9 mouse cellular contexts compared by ENCODE assay signal in the genomic region with DNA sequence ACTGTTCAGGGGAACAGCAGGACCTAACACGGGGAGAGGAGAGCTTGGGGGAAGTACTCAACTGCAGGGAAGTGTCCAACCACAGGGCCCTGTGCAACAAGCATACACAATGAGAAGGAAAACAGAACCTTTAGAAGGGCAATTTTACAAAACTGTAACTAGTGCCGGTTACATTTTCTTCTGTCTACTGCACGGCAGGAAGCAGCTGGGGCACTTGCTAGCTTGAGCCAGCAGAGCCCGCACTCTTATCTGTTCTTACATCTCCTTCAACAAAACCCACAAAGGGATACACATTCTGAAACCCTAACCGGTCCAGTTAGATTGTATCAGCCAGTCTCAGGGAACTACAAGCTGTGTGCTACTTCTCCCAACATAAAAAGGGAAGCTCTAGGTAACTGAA. TPM values are rescaled to one million over a fixed set of nuclear protein-coding genes. Genes with fewer than 3 reads are reported as not detected.
DNase-seq lines count a peak whose midpoint lies in the region; ATAC-seq and TF ChIP-seq lines count a peak whose summit lies in the region.
"Had no signal": no experiment of that assay in that cellular context is flagged by ENCODE, and none has a peak within 500 bp of the region (broad histone marks: within the 10 kb centered on the region; RNA-seq: fewer than 3 reads in every experiment).

No protein-coding gene starts in this region.

- 52% methylated on average over 5 of the region's 5 CpGs for WGBS in heart, embryonic 10.5 days
- WGBS in intestine, embryonic 16.5 days: 51% methylated on average over 5 of the region's 5 CpGs
- WGBS in hindbrain, postnatal 0 days: 63% methylated on average over 5 of the region's 5 CpGs

- H3K9me3 ChIP-seq in heart, embryonic 10.5 days: no peaks in the 10 kb centered on the region
- no peaks in the 10 kb centered on the region for H3K9me3 ChIP-seq in intestine, embryonic 16.5 days (ENCODE audit: control insufficient read depth, low read length)
- H3K9me3 ChIP-seq in hindbrain, postnatal 0 days (ENCODE audit: low read length): no peaks in the 10 kb centered on the region
- H3K9me3 ChIP-seq: stomach, embryonic 15.5 days had no signal

- peak; percentile 82 for ATAC-seq in CD4-positive, CD25-positive, alpha-beta regulatory T cell, adult 4 months
- no peak for ATAC-seq in intestine, embryonic 16.5 days
- ATAC-seq in megakaryocyte progenitor cell, adult 5-6 weeks (replicated peaks; ENCODE audit: poor library complexity): peak; percentile 68
- ATAC-seq in hindbrain, postnatal 0 days: no peak

- no peak overlapping the region for H3K4me3 ChIP-seq in heart, embryonic 10.5 days
- H3K4me3 ChIP-seq in intestine, embryonic 16.5 days (ENCODE audit: low read length): no peak overlapping the region
- H3K4me3 ChIP-seq in hindbrain, postnatal 0 days (ENCODE audit: low read length): no peak overlapping the region
- H3K4me3 ChIP-seq: stomach, embryonic 15.5 days had no signal

- DNase-seq in heart, embryonic 10.5 days (ENCODE audit: low spot score): no peak
- DNase-seq in heart, postnatal 14 days: no peak
- no peak for DNase-seq in gastrocnemius, postnatal 25 days
- no peak for DNase-seq in hindbrain, postnatal 0 days (ENCODE audit: low spot score)
- DNase-seq in cerebellum, adult 11-12 months: no peak

- no peak overlapping the region for H3K9ac ChIP-seq in intestine, embryonic 16.5 days (ENCODE audit: low read depth, low read length)
- H3K9ac ChIP-seq in hindbrain, postnatal 0 days (replicated peaks; ENCODE audit: low read length): no peak overlapping the region
- H3K9ac ChIP-seq: stomach, embryonic 15.5 days had no signal

- peaks cover 46% of the 10 kb centered on the region for H3K36me3 ChIP-seq in heart, embryonic 10.5 days
- H3K36me3 ChIP-seq in intestine, embryonic 16.5 days (ENCODE audit: control insufficient read depth, insufficient read depth, low read length): peaks cover 10% of the 10 kb centered on the region
- H3K36me3 ChIP-seq in hindbrain, postnatal 0 days (ENCODE audit: insufficient read depth, low read length): peaks cover 28% of the 10 kb centered on the region

- H3K27ac ChIP-seq in heart, embryonic 10.5 days: peak overlapping the region; percentile 50; the same call in 1 of the 2 replicates
- peak overlapping the region; percentile 50; the same call in 1 of the 2 replicates for H3K27ac ChIP-seq in intestine, embryonic 16.5 days (ENCODE audit: low read length)
- no peak overlapping the region for H3K27ac ChIP-seq in hindbrain, postnatal 0 days
- H3K27ac ChIP-seq: stomach, embryonic 15.5 days had no signal

- H3K4me1 ChIP-seq in heart, embryonic 10.5 days: peaks cover 52% of the 10 kb centered on the region
- peaks cover 39% of the 10 kb centered on the region for H3K4me1 ChIP-seq in intestine, embryonic 16.5 days (ENCODE audit: control insufficient read depth, insufficient read depth, low read length)
- peaks cover 10% of the 10 kb centered on the region; the same call in 1 of the 2 replicates for H3K4me1 ChIP-seq in hindbrain, postnatal 0 days (ENCODE audit: insufficient read depth, low read length)

- no peak for TF ChIP-seq CTCF in hindbrain, postnatal 0 days (IDR thresholded peaks at IDR 0.05; ENCODE audit: low read depth)

- no peaks in the 10 kb centered on the region for H3K27me3 ChIP-seq in heart, embryonic 10.5 days (ENCODE audit: insufficient read depth, poor library complexity, severe bottlenecking)
- no peaks in the 10 kb centered on the region for H3K27me3 ChIP-seq in intestine, embryonic 16.5 days (replicated peaks; ENCODE audit: control insufficient read depth, insufficient read depth, low read length)
- H3K27me3 ChIP-seq in hindbrain, postnatal 0 days (ENCODE audit: insufficient read depth, low read length): no peaks in the 10 kb centered on the region
- H3K27me3 ChIP-seq: stomach, embryonic 15.5 days had no signal

- no peak overlapping the region for H3K4me2 ChIP-seq in intestine, embryonic 16.5 days (ENCODE audit: low read depth, low read length)
- H3K4me2 ChIP-seq in hindbrain, postnatal 0 days (ENCODE audit: low read depth, low read length): no peak overlapping the region
- H3K4me2 ChIP-seq: stomach, embryonic 15.5 days had no signal

- intact Hi-C loops in heart, postnatal 14 days (cut with DNase I): no loop called here

RNA-seq across cellular contexts. Expression of a gene that starts 20.9 kb away (rescaled TPM):
- 43.2 and 46.3 TPM in 2 replicates for polyA plus RNA-seq in heart, embryonic 10.5 days (2016; fragmentation: Nextera tagmentation; extraction: Ambion mirVana)
- total RNA-seq in heart, postnatal 14 days (2021): 10 to 100 TPM in 1 of 2 experiments, 1 to 10 TPM in 1; 9.7 to 11.5 TPM
- 10 to 100 TPM; 29.9 to 45.3 TPM for polyA plus RNA-seq in CD4-positive, CD25-positive, alpha-beta regulatory T cell, adult 4 months (2017; shearing (Covaris generic))
- polyA plus RNA-seq in intestine, embryonic 16.5 days (2015; fragmentation: Nextera tagmentation; extraction: Ambion mirVana): 34.4 and 38.6 TPM in 2 replicates
- total RNA-seq in megakaryocyte progenitor cell, adult 5-6 weeks (2015): 30.0 and 30.7 TPM in 2 replicates
- total RNA-seq in megakaryocyte progenitor cell, adult 5-6 weeks (2017): 19.2 and 19.8 TPM in 2 replicates
- total RNA-seq in gastrocnemius, postnatal 25 days (2021): 1 to 10 TPM; 5.9 to 8.7 TPM
- total RNA-seq in hindbrain, postnatal 0 days (2014; rRNA removed): 30.4 TPM in 2 replicates
- 26.0 and 28.7 TPM in 2 replicates for polyA plus RNA-seq in hindbrain, postnatal 0 days (2015; fragmentation: Nextera tagmentation; extraction: Ambion mirVana)

Comparison
In these comparisons a context has a peak if more than half of its experiments do, and no peak if none do; other contexts are left out.
1. ATAC-seq: peak in CD4-positive, CD25-positive, alpha-beta regulatory T cell, adult 4 months (single experiment) and megakaryocyte progenitor cell, adult 5-6 weeks (single experiment); none in intestine, embryonic 16.5 days (single experiment) and hindbrain, postnatal 0 days (single experiment).